Mouse (Mus musculus) erythroblast, embryonic 14.5 days (primary cell): ENCODE measurements around the gene Commd8. TPM values are rescaled to one million over a fixed set of nuclear protein-coding genes. Genes with fewer than 3 reads are reported as not detected.

Experiments
- H3K27me3 ChIP-seq: 2 replicates; pipeline ENCODE4 v1.6.1; 2012; ENCODE audit warnings: inconsistent platforms; ENCODE audit not compliant: control insufficient read depth
- H3K36me3 ChIP-seq: 2 replicates; pipeline ENCODE4 v1.6.1; 2012; ENCODE audit warnings: mild to moderate bottlenecking, inconsistent platforms; ENCODE audit not compliant: control insufficient read depth
- H3K4me1 ChIP-seq: 2 replicates; pipeline ENCODE4 v1.6.1; 2012; ENCODE audit warnings: inconsistent platforms; ENCODE audit not compliant: control insufficient read depth
- H3K4me3 ChIP-seq: replicated peaks from 2 replicates; pipeline ENCODE3; 2012; ENCODE audit warnings: moderate library complexity, mild to moderate bottlenecking, inconsistent platforms
- H3K9me3 ChIP-seq: 2 replicates; pipeline ENCODE4 v1.6.1; 2012; ENCODE audit warnings: low read length, inconsistent platforms, mixed read lengths; ENCODE audit not compliant: control insufficient read depth
- GATA1 ChIP-seq: IDR thresholded peaks from 2 replicates; pipeline ENCODE4 v1.6.1; 2012; ENCODE audit warnings: low read length, inconsistent platforms, mixed read lengths
- TAL1 ChIP-seq: IDR thresholded peaks from 3 replicates; pipeline ENCODE4 v1.6.1; 2012; ENCODE audit warnings: low read length, inconsistent platforms, mixed read lengths
- polyA plus RNA-seq: library from polyadenylated mRNA; stranded (reverse); fragments of >175 nt; gene quantifications from 2 replicates; pipeline ENCODE4 v1.2.3, GENCODE M21; 2012

The Commd8 gene
- polyA plus RNA-seq, 1 experiment, result 0.59 TPM

DNA sequence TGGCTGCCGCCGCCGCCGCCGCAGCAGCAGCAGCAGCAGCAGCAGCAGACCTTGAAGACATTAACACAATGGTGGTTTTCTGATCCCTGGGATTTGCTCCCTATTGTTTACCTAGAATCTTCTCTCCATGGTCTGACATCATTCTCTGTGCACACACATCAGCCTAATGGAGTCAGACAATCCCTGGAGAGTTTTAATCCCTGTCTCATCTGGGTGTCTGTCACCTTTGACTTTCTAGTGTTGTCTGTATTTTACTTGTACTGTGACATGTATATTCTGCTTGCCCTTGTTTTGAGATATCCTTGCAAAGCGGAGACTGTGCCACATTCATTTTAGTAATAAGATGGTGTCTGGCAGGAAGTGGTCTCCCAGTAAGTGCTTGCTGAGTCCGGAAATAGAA, 7.5 kb upstream of the Commd8 start:
- no peaks in the 10 kb centered on the region for H3K9me3 ChIP-seq
- no peak overlapping the region for H3K4me3 ChIP-seq
- no peaks in the 10 kb centered on the region for H3K36me3 ChIP-seq
- H3K27me3 ChIP-seq, result no peaks in the 10 kb centered on the region
- TF ChIP-seq GATA1 (no peak), TAL1 (no peak)
- peaks cover 5% of the 10 kb centered on the region for H3K4me1 ChIP-seq

DNA sequence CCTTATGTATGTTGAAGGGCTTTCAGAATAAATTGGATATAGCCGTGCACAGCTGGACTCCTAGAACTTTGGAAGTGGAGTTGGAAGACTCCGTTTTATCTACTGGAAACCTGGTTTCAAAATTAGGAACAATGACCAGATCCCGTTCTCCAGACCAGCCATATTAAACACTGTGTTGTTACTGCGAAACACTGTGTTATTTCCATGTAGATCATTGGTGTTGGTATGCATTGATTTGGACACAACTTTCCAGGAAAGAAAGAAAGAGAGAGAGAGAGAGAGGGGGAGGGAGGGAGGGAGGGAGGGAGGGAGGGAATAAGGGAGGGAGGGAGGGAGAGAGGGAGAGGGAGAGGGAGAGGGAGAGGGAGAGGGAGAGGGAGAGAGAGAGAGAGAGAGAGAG, 7.1 kb upstream of the Commd8 start:
- no peak for TF ChIP-seq GATA1
- no peak for TF ChIP-seq TAL1
- no peak overlapping the region for H3K4me3 ChIP-seq
- peaks cover 3% of the 10 kb centered on the region; the same call in 1 of the 2 replicates for H3K4me1 ChIP-seq
- H3K9me3 ChIP-seq, result no peaks in the 10 kb centered on the region
- no peaks in the 10 kb centered on the region for H3K27me3 ChIP-seq
- H3K36me3 ChIP-seq, result no peaks in the 10 kb centered on the region

DNA sequence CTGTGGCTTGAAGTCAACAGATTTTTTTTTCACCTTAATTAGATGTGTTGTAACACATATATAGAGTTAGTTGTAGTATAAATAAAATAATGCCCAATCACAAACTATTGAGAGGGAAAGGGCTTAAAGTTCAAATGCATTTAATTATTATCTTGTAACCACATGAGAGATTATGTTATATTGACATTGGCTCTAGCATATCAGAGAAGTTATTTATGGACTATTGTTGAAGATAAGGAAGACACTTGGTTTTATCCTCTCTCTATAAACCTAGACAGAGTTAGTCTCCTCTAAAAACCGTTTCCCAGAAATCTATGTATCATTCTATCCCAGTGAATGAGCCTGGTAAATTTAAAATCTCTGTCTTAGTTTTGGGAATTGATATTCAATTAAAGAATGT, 5.5 kb upstream of the Commd8 start:
- no peaks in the 10 kb centered on the region for H3K27me3 ChIP-seq
- no peaks in the 10 kb centered on the region for H3K36me3 ChIP-seq
- H3K9me3 ChIP-seq, result no peaks in the 10 kb centered on the region
- TF ChIP-seq GATA1 (no peak), TAL1 (no peak)
- peaks cover 3% of the 10 kb centered on the region; the same call in 1 of the 2 replicates for H3K4me1 ChIP-seq
- no peak overlapping the region for H3K4me3 ChIP-seq

DNA sequence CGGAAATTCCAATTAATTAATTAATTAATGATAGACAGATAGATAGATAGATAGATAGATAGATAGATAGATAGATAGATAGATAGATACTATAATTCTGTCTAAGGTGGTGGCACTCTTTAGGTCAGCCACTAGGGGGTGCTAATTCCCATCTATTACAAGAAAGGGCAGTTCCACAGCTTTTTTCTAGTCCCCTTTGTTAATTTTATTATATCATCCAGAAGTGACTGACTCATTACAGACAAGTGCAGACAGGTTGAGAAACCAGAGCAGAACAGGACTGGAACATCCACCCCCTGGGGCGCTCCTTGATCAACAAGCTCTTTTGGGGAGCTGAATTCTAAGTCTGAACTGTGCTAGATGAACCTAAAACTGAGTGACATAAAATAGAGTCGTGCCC, 4.7 kb upstream of the Commd8 start:
- no peaks in the 10 kb centered on the region for H3K27me3 ChIP-seq
- no peaks in the 10 kb centered on the region for H3K36me3 ChIP-seq
- H3K9me3 ChIP-seq, result no peaks in the 10 kb centered on the region
- TF ChIP-seq GATA1, result no peak
- TF ChIP-seq TAL1, result no peak
- H3K4me3 ChIP-seq, result no peak overlapping the region
- peaks cover 5% of the 10 kb centered on the region for H3K4me1 ChIP-seq

DNA sequence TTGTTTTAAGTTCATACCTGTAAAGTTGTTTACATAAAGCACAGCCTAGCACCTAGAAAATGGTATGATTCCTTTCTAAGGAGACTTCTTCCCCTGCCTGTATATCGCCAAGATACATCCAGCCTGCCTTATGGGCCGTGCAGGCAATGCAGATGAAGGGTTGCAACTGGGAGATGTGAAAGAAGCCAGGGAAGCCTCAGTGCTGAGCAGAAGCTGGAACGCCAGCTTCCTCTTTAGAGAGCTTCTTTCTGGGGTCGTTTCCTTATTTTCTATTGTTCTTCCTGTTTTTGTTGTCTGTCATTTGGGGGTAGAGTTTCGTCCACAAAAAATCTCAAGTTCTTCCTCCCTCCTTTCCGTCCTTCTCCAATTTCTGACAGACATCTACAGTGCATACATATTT, 2.1 kb upstream of the Commd8 start:
- peaks cover 30% of the 10 kb centered on the region for H3K4me1 ChIP-seq
- TF ChIP-seq GATA1, result no peak
- TF ChIP-seq TAL1, result no peak
- H3K36me3 ChIP-seq, result peaks cover 11% of the 10 kb centered on the region
- no peaks in the 10 kb centered on the region for H3K27me3 ChIP-seq
- no peak overlapping the region for H3K4me3 ChIP-seq
- no peaks in the 10 kb centered on the region for H3K9me3 ChIP-seq

DNA sequence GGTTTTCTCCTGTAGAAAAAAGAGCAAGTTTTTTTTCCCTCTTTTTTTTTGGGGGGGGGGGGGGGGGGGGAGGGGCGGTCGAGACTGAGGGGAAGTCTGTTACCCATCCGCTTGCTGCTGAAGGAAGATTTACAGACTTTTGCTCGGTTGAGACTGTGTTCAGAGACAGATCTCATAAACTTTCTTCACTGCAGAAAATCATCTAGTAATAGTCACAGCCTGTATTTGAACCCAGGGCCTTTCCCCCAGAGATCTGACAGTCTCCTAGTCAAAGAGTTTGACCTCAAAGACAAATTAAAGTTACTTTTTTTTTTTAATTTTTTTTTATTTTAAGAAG, 264 bp upstream of the Commd8 start:
- peaks cover 34% of the 10 kb centered on the region for H3K4me1 ChIP-seq
- no peak for TF ChIP-seq TAL1
- TF ChIP-seq GATA1, result no peak
- H3K4me3 ChIP-seq, result peak overlapping the region; percentile 84
- H3K9me3 ChIP-seq, result no peaks in the 10 kb centered on the region
- no peaks in the 10 kb centered on the region for H3K27me3 ChIP-seq
- peaks cover 26% of the 10 kb centered on the region for H3K36me3 ChIP-seq

DNA sequence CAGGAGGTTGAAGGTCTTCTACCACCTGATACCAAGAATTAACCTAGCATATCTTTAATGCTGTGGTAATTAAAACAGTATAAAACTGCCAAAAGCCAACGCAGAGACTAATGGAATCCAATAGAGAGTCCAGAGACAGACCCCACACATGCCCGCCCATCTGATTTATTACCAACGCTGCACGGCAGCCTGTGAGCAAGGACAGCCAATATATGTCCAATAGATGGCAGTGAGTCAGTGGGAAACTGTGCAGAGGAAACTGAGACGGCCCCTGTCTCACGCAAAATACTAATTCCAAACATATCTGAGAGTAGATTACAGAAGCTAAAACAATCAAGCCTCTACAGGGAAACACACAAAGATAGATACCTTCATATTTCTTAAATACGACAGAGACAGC, 3.6 kb downstream of the Commd8 start:
- TF ChIP-seq TAL1 (no peak), GATA1 (no peak)
- H3K4me1 ChIP-seq, result peaks cover 31% of the 10 kb centered on the region
- H3K36me3 ChIP-seq, result peaks cover 64% of the 10 kb centered on the region
- H3K27me3 ChIP-seq, result no peaks in the 10 kb centered on the region
- H3K9me3 ChIP-seq, result no peaks in the 10 kb centered on the region
- H3K4me3 ChIP-seq, result no peak overlapping the region

DNA sequence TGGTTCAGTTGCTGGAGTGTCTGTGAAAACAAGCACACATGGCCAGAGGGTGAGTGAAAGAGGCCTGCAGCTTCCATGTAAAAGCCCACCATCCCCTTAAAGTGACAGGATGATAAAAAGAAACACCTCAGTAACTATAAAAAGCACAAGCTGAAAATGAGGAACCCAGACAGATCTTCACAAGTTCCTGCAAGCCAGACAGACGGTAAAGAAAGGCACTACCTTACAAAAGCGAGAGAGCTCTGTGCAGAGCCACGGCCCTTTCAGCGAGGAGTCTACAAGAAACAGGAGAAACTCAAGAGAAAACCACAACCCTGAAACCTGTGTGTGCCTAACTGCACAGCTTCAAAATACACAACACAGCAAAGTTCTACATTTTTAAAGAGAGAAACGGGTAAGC, 5.1 kb downstream of the Commd8 start:
- no peak for TF ChIP-seq GATA1
- TF ChIP-seq TAL1, result no peak
- Histone ChIP-seq H3K4me1 (peaks cover 30% of the 10 kb centered on the region), H3K36me3 (peaks cover 78% of the 10 kb centered on the region), H3K9me3 (no peaks in the 10 kb centered on the region), H3K27me3 (no peaks in the 10 kb centered on the region), H3K4me3 (no peak overlapping the region)

DNA sequence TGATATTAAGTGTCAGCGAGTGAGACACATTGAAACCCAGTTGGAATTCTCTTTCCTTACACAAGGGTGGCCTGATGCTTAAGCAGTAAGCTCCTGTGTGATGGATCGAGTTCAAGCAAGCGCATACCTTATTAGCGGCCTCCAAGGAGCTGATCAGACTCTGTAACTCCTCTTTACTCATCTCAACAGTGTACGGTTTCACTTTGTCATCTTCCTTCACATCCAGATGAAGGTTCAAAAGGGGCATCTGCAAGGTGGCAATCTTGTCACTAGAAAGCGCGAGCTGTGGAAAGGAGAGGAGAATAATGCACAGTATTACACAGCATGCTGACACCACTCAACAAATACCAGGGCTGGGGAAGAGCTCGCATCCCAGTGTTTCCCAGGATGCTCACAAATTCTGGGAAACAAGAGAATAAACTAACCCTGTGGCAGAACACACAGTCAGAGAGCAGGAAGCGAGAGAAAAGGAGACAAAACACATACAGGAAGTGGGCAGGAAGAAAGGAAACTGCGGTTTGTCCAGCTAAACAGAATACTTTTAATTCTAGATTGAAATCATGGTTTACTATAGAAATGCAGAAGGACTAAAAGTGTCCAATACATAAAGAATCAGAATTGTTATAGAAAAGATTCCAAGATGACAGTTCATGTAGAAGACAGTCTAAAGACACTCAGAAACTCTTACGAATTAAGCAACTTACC, 7.1 kb downstream of the Commd8 start:
- Histone ChIP-seq H3K36me3 (peaks cover 92% of the 10 kb centered on the region), H3K4me3 (no peak overlapping the region), H3K27me3 (no peaks in the 10 kb centered on the region), H3K9me3 (no peaks in the 10 kb centered on the region), H3K4me1 (peaks cover 12% of the 10 kb centered on the region)
- no peak for TF ChIP-seq GATA1
- TF ChIP-seq TAL1, result no peak

DNA sequence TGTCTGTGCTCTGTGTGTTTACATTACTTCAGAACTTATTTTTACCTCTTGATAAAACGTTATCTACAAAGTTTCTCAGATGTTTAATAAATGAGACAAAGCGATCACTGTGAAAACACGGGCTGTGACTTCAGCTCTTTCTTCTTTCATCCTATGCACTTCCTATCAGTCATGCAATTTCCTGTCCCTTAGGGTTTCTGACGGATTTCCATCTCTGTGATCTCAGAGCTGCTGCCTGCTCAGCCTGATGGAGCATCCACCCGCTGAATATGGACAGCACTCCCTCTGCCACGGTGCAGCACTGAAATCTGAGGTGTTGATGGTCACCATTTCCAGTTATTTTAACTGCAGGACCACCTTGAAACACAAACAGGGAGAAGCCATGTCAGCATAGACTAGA, 8.5 kb downstream of the Commd8 start:
- H3K4me1 ChIP-seq, result peaks cover 4% of the 10 kb centered on the region
- H3K27me3 ChIP-seq, result no peaks in the 10 kb centered on the region
- no peak for TF ChIP-seq TAL1
- no peak for TF ChIP-seq GATA1
- peaks cover 91% of the 10 kb centered on the region for H3K36me3 ChIP-seq
- H3K4me3 ChIP-seq, result no peak overlapping the region
- H3K9me3 ChIP-seq, result no peaks in the 10 kb centered on the region
